Mouse (Mus musculus) liver, postnatal 0 days (tissue): ENCODE measurements at regions not wholly inside any gene's neighbourhood (a gene's known extent, or its start where the extent isn't known, plus 50 kb on each side); places are given as distances from the start of the nearest gene placed in this dataset.

Source experiments
- ATAC-seq: fragments of 200-750 bp; cut with Nextera tagmentation; 2 replicates; pipeline ENCODE4 v1.8.0; 2017; ENCODE audit warnings: mild to moderate bottlenecking, moderate library complexity
- DNase-seq: peaks from one replicate; pipeline ENCODE4 v3.0.0-alpha.2; 2016
- H3K27ac ChIP-seq: fragments of 300-500 bp; sonication (generic); 2 replicates; pipeline ENCODE4 v1.5.1; 2014; ENCODE audit warnings: antibody characterized with exemption, moderate library complexity, mild to moderate bottlenecking, low read depth
- H3K27me3 ChIP-seq: fragments of 300-500 bp; sonication (generic); 2 replicates; pipeline ENCODE4 v1.6.1; 2014; ENCODE audit warnings: low read length, control low read depth, mixed read lengths; ENCODE audit not compliant: insufficient read depth
- H3K36me3 ChIP-seq: fragments of 300-500 bp; sonication (generic); replicated peaks from 2 replicates; pipeline ENCODE4 v1.6.1; 2014; ENCODE audit warnings: mild to moderate bottlenecking, control low read depth, low read length, moderate library complexity, mixed read lengths; ENCODE audit not compliant: insufficient read depth
- H3K4me1 ChIP-seq: fragments of 300-500 bp; sonication (generic); 2 replicates; pipeline ENCODE4 v1.6.1; 2014; ENCODE audit warnings: antibody characterized with exemption, mild to moderate bottlenecking, control low read depth; ENCODE audit not compliant: insufficient read depth
- H3K4me2 ChIP-seq: fragments of 300-500 bp; sonication (generic); 2 replicates; pipeline ENCODE4 v1.6.1; 2014; ENCODE audit warnings: low read depth, mild to moderate bottlenecking, low read length, moderate library complexity, mixed read lengths
- H3K4me3 ChIP-seq: fragments of 300-500 bp; sonication (generic); 2 replicates; pipeline ENCODE4 v1.5.1; 2014; ENCODE audit warnings: low read depth, low read length
- H3K9ac ChIP-seq: fragments of 300-500 bp; sonication (generic); replicated peaks from 2 replicates; pipeline ENCODE4 v1.6.1; 2014; ENCODE audit warnings: mild to moderate bottlenecking, moderate library complexity
- H3K9me3 ChIP-seq: fragments of 300-500 bp; sonication (generic); 2 replicates; pipeline ENCODE4 v1.6.1; 2016; ENCODE audit warnings: mild to moderate bottlenecking, control low read depth, low read length, mixed read lengths
- CTCF ChIP-seq: sonication (generic); IDR thresholded peaks from 2 replicates; pipeline ENCODE4 v1.5.1; 2016; ENCODE audit warnings: antibody characterized with exemption, low read depth
- EP300 ChIP-seq: IDR thresholded peaks from 2 replicates; pipeline ENCODE4 v1.6.1; 2016; ENCODE audit warnings: antibody characterized with exemption, low read depth, mild to moderate bottlenecking
- WGBS: fragments of 180-500 bp; shearing (Covaris S2); extraction: QIAGEN DNeasy Blood & Tissue Kit; methylation state at CpG from one replicate; pipeline ENCODE4 v1.1.7; 2014; ENCODE audit not compliant: insufficient replicate concordance; 5-methylcytosine and 5-hydroxymethylcytosine counted together

GRCm38 (mm10) chr13:51926764-51927163, 80.3 kb downstream of the Gadd45g start:
- H3K27me3 ChIP-seq = no peaks in the 10 kb centered on the region
- WGBS = 48% methylated on average over 10 of the region's 10 CpGs
- H3K9ac ChIP-seq = no peak overlapping the region
- no peak overlapping the region for H3K27ac ChIP-seq
- no peak for TF ChIP-seq EP300
- TF ChIP-seq CTCF = no peak
- H3K36me3 ChIP-seq = no peaks in the 10 kb centered on the region
- ATAC-seq = no peak
- DNase-seq = peak; percentile 40
- H3K4me1 ChIP-seq = peaks cover 4% of the 10 kb centered on the region; the same call in 1 of the 2 replicates
- H3K4me3 ChIP-seq = no peak overlapping the region
- no peaks in the 10 kb centered on the region for H3K9me3 ChIP-seq
- H3K4me2 ChIP-seq = no peak overlapping the region

DNA sequence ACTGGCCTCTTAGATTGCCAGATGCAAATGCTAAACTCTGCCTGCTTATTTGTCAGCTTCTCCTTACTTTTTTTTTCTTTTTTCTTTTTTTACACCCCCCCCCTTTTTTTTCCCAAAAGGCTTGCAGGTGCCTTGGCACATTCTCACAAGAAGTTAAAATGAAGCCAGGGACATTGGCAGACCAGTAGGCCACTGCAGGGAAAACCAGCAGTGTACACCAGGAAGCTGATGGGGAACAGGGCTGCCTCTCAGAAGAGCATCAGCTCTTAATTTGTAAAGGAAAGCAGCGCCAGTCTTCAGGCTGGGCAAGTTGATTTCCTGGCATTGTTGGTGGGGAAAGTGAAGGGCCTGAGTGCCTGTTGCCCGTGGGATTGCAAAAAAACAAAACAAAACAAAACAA, 83.3 kb downstream of the Gadd45g start:
- 47% methylated on average over 2 of the region's 2 CpGs for WGBS
- H3K9ac ChIP-seq = no peak overlapping the region
- H3K4me2 ChIP-seq = no peak overlapping the region
- DNase-seq (no peak), ATAC-seq (no peak)
- no peak overlapping the region for H3K27ac ChIP-seq
- H3K27me3 ChIP-seq = no peaks in the 10 kb centered on the region
- H3K9me3 ChIP-seq = no peaks in the 10 kb centered on the region
- H3K4me1 ChIP-seq = peaks cover 4% of the 10 kb centered on the region; the same call in 1 of the 2 replicates
- H3K36me3 ChIP-seq = no peaks in the 10 kb centered on the region
- no peak for TF ChIP-seq CTCF
- TF ChIP-seq EP300 = no peak
- no peak overlapping the region for H3K4me3 ChIP-seq

GRCm38 (mm10) chr13:51930301-51930747, 83.8 kb downstream of the Gadd45g start:
- Histone ChIP-seq H3K36me3 (no peaks in the 10 kb centered on the region), H3K9ac (no peak overlapping the region), H3K9me3 (no peaks in the 10 kb centered on the region), H3K27ac (no peak overlapping the region), H3K4me2 (no peak overlapping the region), H3K4me1 (peaks cover 4% of the 10 kb centered on the region; the same call in 1 of the 2 replicates), H3K27me3 (no peaks in the 10 kb centered on the region), H3K4me3 (no peak overlapping the region)
- WGBS = 65% methylated on average over 6 of the region's 6 CpGs
- no peak for TF ChIP-seq EP300
- ATAC-seq = no peak
- no peak for DNase-seq

- no peaks in the 10 kb centered on the region for H3K27me3 ChIP-seq
- no peak overlapping the region for H3K4me2 ChIP-seq
- no peak overlapping the region for H3K4me3 ChIP-seq
- no peak for TF ChIP-seq EP300
- TF ChIP-seq CTCF = no peak
- DNase-seq (no peak), ATAC-seq (no peak)
- no peaks in the 10 kb centered on the region for H3K36me3 ChIP-seq
- 75% methylated on average over 3 of the region's 3 CpGs for WGBS
- H3K9ac ChIP-seq = no peak overlapping the region
- H3K27ac ChIP-seq = no peak overlapping the region
- H3K4me1 ChIP-seq = peaks cover 4% of the 10 kb centered on the region; the same call in 1 of the 2 replicates
- no peaks in the 10 kb centered on the region for H3K9me3 ChIP-seq
Measured at GRCm38 (mm10) chr13:51930931-51931330, 84.5 kb downstream of the Gadd45g start.

DNA sequence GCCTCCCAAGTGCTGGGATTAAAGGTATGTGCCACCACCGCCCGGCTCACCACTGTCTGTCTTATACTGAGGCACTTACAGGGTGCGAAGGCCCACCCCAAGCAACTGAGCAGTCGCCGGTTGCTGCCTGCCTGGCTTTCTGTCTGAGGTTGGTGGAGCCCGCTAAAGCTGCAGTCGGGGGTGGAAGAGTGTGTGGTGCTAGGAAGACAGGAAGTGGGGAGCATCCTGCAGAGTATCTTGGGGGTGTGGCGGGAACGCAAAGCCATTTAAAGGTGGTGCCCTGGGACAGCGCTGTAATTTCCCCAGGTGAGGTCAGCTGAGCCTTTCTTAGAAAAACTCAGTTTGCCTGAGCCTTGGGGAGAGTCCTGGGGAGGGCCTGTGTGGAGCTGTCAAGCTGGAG, 89.3 kb downstream of the Gadd45g start:
- no peak for TF ChIP-seq CTCF
- no peak for TF ChIP-seq EP300
- WGBS = 62% methylated on average over 10 of the region's 10 CpGs
- no peaks in the 10 kb centered on the region for H3K4me1 ChIP-seq
- H3K9me3 ChIP-seq = no peaks in the 10 kb centered on the region
- no peak overlapping the region for H3K27ac ChIP-seq
- no peak overlapping the region for H3K4me2 ChIP-seq
- no peaks in the 10 kb centered on the region for H3K36me3 ChIP-seq
- ATAC-seq = no peak
- no peaks in the 10 kb centered on the region for H3K27me3 ChIP-seq
- H3K4me3 ChIP-seq = no peak overlapping the region
- no peak for DNase-seq
- H3K9ac ChIP-seq = no peak overlapping the region

DNA sequence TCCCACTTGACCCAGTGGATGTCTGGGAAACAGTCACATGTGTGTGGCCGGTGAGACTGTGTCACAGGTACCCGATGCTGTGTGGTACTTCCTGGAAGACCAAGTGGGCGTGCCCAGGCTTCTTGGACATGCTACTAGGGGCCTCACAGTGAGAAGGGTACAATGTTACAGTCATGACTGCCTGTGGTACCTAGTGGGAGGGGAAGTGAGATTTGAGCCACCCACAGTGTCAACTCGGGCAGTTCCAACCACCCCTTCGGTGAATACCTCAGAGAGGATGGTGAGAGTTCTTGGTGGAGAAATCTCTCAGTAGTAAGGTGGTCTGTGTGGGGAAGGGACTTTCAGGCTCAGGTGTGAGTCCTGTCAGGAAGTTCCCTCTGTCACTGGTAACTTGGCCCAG, 90.0 kb downstream of the Gadd45g start:
- no peaks in the 10 kb centered on the region for H3K4me1 ChIP-seq
- DNase-seq (no peak), ATAC-seq (no peak)
- no peak for TF ChIP-seq CTCF
- TF ChIP-seq EP300 = no peak
- H3K9ac ChIP-seq = no peak overlapping the region
- H3K4me2 ChIP-seq = no peak overlapping the region
- no peak overlapping the region for H3K4me3 ChIP-seq
- no peaks in the 10 kb centered on the region for H3K36me3 ChIP-seq
- no peaks in the 10 kb centered on the region for H3K27me3 ChIP-seq
- H3K9me3 ChIP-seq = no peaks in the 10 kb centered on the region
- WGBS = 67% methylated on average over 5 of the region's 5 CpGs
- H3K27ac ChIP-seq = no peak overlapping the region

- no peaks in the 10 kb centered on the region for H3K27me3 ChIP-seq
- H3K9me3 ChIP-seq = no peaks in the 10 kb centered on the region
- no peak for DNase-seq
- H3K4me1 ChIP-seq = no peaks in the 10 kb centered on the region
- 60% methylated on average over 7 of the region's 7 CpGs for WGBS
- H3K27ac ChIP-seq = no peak overlapping the region
- H3K4me2 ChIP-seq = no peak overlapping the region
- H3K36me3 ChIP-seq = no peaks in the 10 kb centered on the region
- H3K4me3 ChIP-seq = no peak overlapping the region
- ATAC-seq = no peak
- H3K9ac ChIP-seq = no peak overlapping the region
- TF ChIP-seq EP300 (no peak), CTCF (no peak)
Measured at GRCm38 (mm10) chr13:51937898-51938297, 91.4 kb downstream of the Gadd45g start.
